Mouse (Mus musculus) embryonic fibroblast, embryonic 13.5 days (primary cell): ENCODE measurements at regions not wholly inside any gene's neighbourhood (a gene's known extent, or its start where the extent isn't known, plus 50 kb on each side); places are given as distances from the start of the nearest gene placed in this dataset.

Experiments used
- CTCF ChIP-seq: IDR thresholded peaks from 2 replicates; pipeline ENCODE4 v1.5.1; 2011; ENCODE audit warnings: mild to moderate bottlenecking, control low read depth, low read length, moderate library complexity, borderline replicate concordance; ENCODE audit not compliant: insufficient read depth
- POLR2A ChIP-seq: IDR thresholded peaks from 2 replicates; pipeline ENCODE4 v1.6.1; 2011; ENCODE audit warnings: low read depth, mild to moderate bottlenecking, control low read depth, low read length, moderate library complexity

DNA sequence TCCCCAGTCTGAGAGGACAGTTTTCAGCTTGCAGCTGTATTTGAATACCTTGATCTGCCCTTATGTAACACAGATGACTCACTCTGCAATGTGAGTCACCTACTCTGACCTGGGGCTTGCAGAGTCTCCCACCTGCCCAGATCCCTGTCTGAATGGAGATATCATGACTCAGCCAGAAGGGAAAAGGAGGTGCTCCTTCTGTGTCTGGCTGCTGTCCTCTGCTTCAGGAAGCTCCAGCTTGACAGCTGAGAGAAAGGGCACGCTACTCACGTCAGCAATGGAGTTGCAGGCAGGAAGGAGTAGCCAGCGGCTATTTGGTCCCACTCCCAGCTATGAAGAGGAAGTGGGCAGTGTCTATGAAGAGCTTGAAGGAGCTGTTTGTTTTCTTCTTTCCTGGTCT lies 389.1 kb upstream of the Maf start:
- no peak for TF ChIP-seq POLR2A
- TF ChIP-seq CTCF, result no peak
